Mouse (Mus musculus): ENCODE results near the gene Bcl6. TPM values are rescaled to one million over a fixed set of nuclear protein-coding genes. Genes with fewer than 3 reads are reported as not detected.

Bcl6 gene
- polyA plus RNA-seq (2015; fragmentation: Nextera tagmentation; extraction: Ambion mirVana), result 1.2 and 1.5 TPM in 2 replicates

DNA sequence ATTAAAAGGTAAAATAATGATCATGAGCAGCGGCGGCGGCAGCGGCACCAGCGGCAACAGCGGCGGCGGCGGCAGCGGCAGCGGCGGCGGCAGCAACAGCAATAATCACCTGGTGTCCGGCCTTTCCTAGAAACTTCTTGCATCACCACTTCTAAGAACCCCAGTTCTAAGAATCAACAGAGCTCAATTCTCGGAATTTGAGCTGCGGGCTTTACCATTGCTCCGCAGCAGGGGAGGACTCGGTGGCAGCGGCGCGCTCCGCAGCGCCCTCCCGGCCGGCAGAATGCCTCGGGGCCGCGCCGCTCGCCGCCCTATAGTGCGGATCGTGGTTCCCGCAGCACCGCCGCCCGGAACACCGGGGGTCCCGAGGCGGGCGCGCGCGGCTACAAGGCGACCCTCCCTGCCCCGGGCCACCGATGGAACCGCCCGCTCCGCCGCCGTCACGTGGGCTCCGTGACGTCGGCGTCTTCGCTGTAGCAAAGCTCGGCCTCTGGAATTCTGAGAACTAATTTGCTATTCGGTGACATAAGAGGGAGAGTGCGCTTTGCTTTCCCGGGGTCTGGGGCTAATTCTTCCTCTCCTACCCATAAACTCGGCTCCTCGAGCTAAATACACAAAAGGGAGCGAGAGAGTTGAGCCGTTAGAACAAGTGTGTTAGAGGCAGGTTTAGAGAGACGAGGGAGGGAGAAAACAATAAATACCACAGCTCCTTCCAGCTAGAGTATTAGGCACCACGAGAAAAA lies at the start of gene Bcl6, which contains the start of gene Gm37419:
TSS of gene Bcl6 (minus strand) at position 387 of the 743 bp plus-strand sequence.
TSS of gene Gm37419 (plus strand) at position 17 of the 743 bp plus-strand sequence.
- Histone ChIP-seq H3K4me3 (peak within 1 kb of the TSS; percentile 75), H3K4me1 (peaks cover 55% of the 10 kb centered on the region), H3K27me3 (peaks cover 2% of the 10 kb centered on the region; the same call in 1 of the 2 replicates), H3K27ac (peak within 1 kb of the TSS; percentile 96), H3K9ac (peak within 1 kb of the TSS; percentile 89), H3K4me2 (replicated peaks) (peak within 1 kb of the TSS; percentile 95), H3K36me3 (no peaks in the 10 kb centered on the region), H3K9me3 (no peaks in the 10 kb centered on the region)
- under 1% methylated on average over 68 of the region's 68 CpGs for WGBS
- peak; percentile 86 for ATAC-seq (ENCODE audit: low FRiP score, low read depth)

DNA sequence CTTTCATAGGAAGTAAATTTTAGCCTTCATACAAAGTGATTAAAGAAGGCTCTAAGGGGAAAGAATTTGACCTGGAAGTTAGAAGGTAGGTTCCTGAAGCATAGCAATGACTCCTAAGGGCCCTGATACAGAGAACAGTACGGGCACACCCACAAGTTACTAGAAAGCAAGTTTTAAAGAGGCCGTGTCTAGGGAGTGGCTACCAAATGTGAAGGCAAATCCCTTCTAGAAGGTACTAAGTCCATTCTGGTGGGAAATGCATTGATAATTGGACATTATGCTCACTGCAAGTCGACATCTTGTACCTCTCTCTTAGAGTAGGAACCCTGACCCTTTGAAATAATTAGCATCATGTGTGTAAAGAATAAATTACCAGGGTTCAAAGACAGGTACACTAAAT lies 47.7 kb upstream of the Bcl6 start:
- WGBS, result 80% methylated on average over 3 of the region's 3 CpGs
- no peak overlapping the region for H3K4me2 ChIP-seq (replicated peaks)
- H3K9ac ChIP-seq, result no peak overlapping the region
- H3K4me3 ChIP-seq, result no peak overlapping the region
- H3K27me3 ChIP-seq, result no peaks in the 10 kb centered on the region
- no peaks in the 10 kb centered on the region for H3K4me1 ChIP-seq
- no peak overlapping the region for H3K27ac ChIP-seq
- 0 out of 2 replicates have a peak, but pooled peaks cover 8% of the 10 kb centered on the region for H3K9me3 ChIP-seq
- no peak for ATAC-seq (ENCODE audit: low FRiP score, low read depth)
- H3K36me3 ChIP-seq, result no peaks in the 10 kb centered on the region

- Histone ChIP-seq H3K4me3 (no peak overlapping the region), H3K27ac (no peak overlapping the region), H3K27me3 (no peaks in the 10 kb centered on the region), H3K9me3 (0 out of 2 replicates have a peak, but pooled peaks cover 8% of the 10 kb centered on the region), H3K4me2 (replicated peaks) (no peak overlapping the region), H3K36me3 (no peaks in the 10 kb centered on the region), H3K9ac (no peak overlapping the region), H3K4me1 (no peaks in the 10 kb centered on the region)
- ATAC-seq (ENCODE audit: low FRiP score, low read depth), result no peak
Measured at GRCm38 (mm10) chr16:24035767-24036166, 47.1 kb upstream of the Bcl6 start.

GRCm38 (mm10) chr16:24034450-24034849 lies 45.8 kb upstream of the Bcl6 start:
- no peaks in the 10 kb centered on the region for H3K36me3 ChIP-seq
- H3K4me1 ChIP-seq, result no peaks in the 10 kb centered on the region
- H3K4me3 ChIP-seq, result no peak overlapping the region
- no peak for ATAC-seq (ENCODE audit: low FRiP score, low read depth)
- no peak overlapping the region for H3K27ac ChIP-seq
- H3K4me2 ChIP-seq (replicated peaks), result no peak overlapping the region
- no peak overlapping the region for H3K9ac ChIP-seq
- no peaks in the 10 kb centered on the region for H3K27me3 ChIP-seq
- H3K9me3 ChIP-seq, result 0 out of 2 replicates have a peak, but pooled peaks cover 8% of the 10 kb centered on the region
- 54% methylated on average over 2 of the region's 2 CpGs for WGBS

DNA sequence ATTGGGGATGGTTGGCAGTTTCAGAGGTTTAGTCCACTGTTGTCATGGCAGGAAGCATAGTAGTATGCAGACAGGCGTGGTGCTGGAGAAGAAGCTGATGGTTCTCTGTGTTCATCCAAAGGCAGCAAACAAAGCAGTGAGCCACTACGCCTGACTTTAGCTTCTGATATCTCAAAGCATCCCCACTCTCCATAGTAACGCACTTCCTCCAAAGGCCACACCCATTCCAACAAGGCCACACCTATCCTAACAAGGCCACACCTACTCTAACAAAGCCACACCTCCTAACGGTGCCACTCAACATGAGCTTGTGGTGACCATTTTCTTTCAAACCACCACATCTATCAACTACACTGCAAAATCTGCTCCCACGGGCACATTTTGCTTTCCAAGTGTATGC lies 44.6 kb upstream of the Bcl6 start:
- ATAC-seq (ENCODE audit: low FRiP score, low read depth), result no peak
- Histone ChIP-seq H3K27me3 (no peaks in the 10 kb centered on the region), H3K27ac (no peak overlapping the region), H3K4me3 (no peak overlapping the region), H3K4me2 (replicated peaks) (no peak overlapping the region), H3K9ac (no peak overlapping the region), H3K36me3 (no peaks in the 10 kb centered on the region), H3K4me1 (no peaks in the 10 kb centered on the region), H3K9me3 (0 out of 2 replicates have a peak, but pooled peaks cover 8% of the 10 kb centered on the region)
- 92% methylated on average over 5 of the region's 5 CpGs for WGBS

- H3K9me3 ChIP-seq, result no peaks in the 10 kb centered on the region
- H3K27me3 ChIP-seq, result no peaks in the 10 kb centered on the region
- 61% methylated on average over 2 of the region's 2 CpGs for WGBS
- H3K4me1 ChIP-seq, result no peaks in the 10 kb centered on the region
- no peak overlapping the region for H3K9ac ChIP-seq
- ATAC-seq (ENCODE audit: low FRiP score, low read depth), result no peak
- H3K36me3 ChIP-seq, result no peaks in the 10 kb centered on the region
- no peak overlapping the region for H3K4me2 ChIP-seq (replicated peaks)
- no peak overlapping the region for H3K4me3 ChIP-seq
- no peak overlapping the region for H3K27ac ChIP-seq
Measured at GRCm38 (mm10) chr16:24029965-24030672, 41.5 kb upstream of the Bcl6 start.

DNA sequence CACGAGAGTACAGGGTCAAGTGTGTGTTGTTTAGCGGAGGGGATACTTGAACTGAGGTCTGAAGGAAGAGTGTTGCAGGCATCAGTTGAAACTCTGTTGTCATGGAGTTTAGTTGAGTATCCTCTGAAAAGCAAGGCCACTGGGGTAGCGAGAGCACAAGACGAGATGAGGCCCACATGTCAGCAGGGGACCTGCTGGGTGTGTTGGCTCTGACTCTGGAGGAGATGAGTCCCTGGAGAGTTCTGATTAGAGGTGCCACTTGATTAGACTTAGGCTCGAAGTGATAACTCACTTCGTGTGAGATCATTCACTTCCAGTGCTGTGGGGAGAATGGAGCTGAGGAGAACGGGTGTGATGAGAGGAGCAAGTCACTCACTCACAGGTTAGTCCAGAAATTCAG lies 36.8 kb upstream of the Bcl6 start:
- H3K27me3 ChIP-seq, result no peaks in the 10 kb centered on the region
- no peak overlapping the region for H3K4me2 ChIP-seq (replicated peaks)
- H3K4me1 ChIP-seq, result no peaks in the 10 kb centered on the region
- 58% methylated on average over 7 of the region's 7 CpGs for WGBS
- no peak overlapping the region for H3K9ac ChIP-seq
- H3K9me3 ChIP-seq, result no peaks in the 10 kb centered on the region
- H3K4me3 ChIP-seq, result no peak overlapping the region
- ATAC-seq (ENCODE audit: low FRiP score, low read depth), result no peak
- H3K27ac ChIP-seq, result no peak overlapping the region
- H3K36me3 ChIP-seq, result no peaks in the 10 kb centered on the region

- H3K9ac ChIP-seq, result no peak overlapping the region
- no peak for ATAC-seq (ENCODE audit: low FRiP score, low read depth)
- no peak overlapping the region for H3K4me3 ChIP-seq
- no peaks in the 10 kb centered on the region for H3K4me1 ChIP-seq
- no peaks in the 10 kb centered on the region for H3K9me3 ChIP-seq
- no peaks in the 10 kb centered on the region for H3K27me3 ChIP-seq
- no peaks in the 10 kb centered on the region for H3K36me3 ChIP-seq
- no peak overlapping the region for H3K4me2 ChIP-seq (replicated peaks)
- 81% methylated on average over 4 of the region's 4 CpGs for WGBS
- H3K27ac ChIP-seq, result no peak overlapping the region
Measured at GRCm38 (mm10) chr16:24022605-24023004, 34.0 kb upstream of the Bcl6 start.

GRCm38 (mm10) chr16:24021722-24022121 lies 33.1 kb upstream of the Bcl6 start:
- 38% methylated on average over 1 of the region's 1 CpGs for WGBS
- no peak overlapping the region for H3K9ac ChIP-seq
- no peak overlapping the region for H3K27ac ChIP-seq
- no peaks in the 10 kb centered on the region for H3K9me3 ChIP-seq
- H3K4me3 ChIP-seq, result no peak overlapping the region
- no peak overlapping the region for H3K4me2 ChIP-seq (replicated peaks)
- H3K27me3 ChIP-seq, result no peaks in the 10 kb centered on the region
- no peaks in the 10 kb centered on the region for H3K4me1 ChIP-seq
- H3K36me3 ChIP-seq, result no peaks in the 10 kb centered on the region
- no peak for ATAC-seq (ENCODE audit: low FRiP score, low read depth)

GRCm38 (mm10) chr16:24016742-24017141 lies 28.1 kb upstream of the Bcl6 start:
- Histone ChIP-seq H3K4me2 (replicated peaks) (no peak overlapping the region), H3K27ac (no peak overlapping the region), H3K4me1 (no peaks in the 10 kb centered on the region), H3K4me3 (no peak overlapping the region), H3K9ac (no peak overlapping the region), H3K9me3 (no peaks in the 10 kb centered on the region), H3K27me3 (no peaks in the 10 kb centered on the region), H3K36me3 (no peaks in the 10 kb centered on the region)
- no peak for ATAC-seq (ENCODE audit: low FRiP score, low read depth)
- WGBS, result 46% methylated on average over 5 of the region's 5 CpGs

GRCm38 (mm10) chr16:24016273-24016672 lies 27.6 kb upstream of the Bcl6 start:
- H3K4me3 ChIP-seq, result no peak overlapping the region
- no peak overlapping the region for H3K4me2 ChIP-seq (replicated peaks)
- no peaks in the 10 kb centered on the region for H3K4me1 ChIP-seq
- 56% methylated on average over 6 of the region's 6 CpGs for WGBS
- no peaks in the 10 kb centered on the region for H3K36me3 ChIP-seq
- H3K27ac ChIP-seq, result no peak overlapping the region
- ATAC-seq (ENCODE audit: low FRiP score, low read depth), result no peak
- no peaks in the 10 kb centered on the region for H3K27me3 ChIP-seq
- no peak overlapping the region for H3K9ac ChIP-seq
- no peaks in the 10 kb centered on the region for H3K9me3 ChIP-seq

DNA sequence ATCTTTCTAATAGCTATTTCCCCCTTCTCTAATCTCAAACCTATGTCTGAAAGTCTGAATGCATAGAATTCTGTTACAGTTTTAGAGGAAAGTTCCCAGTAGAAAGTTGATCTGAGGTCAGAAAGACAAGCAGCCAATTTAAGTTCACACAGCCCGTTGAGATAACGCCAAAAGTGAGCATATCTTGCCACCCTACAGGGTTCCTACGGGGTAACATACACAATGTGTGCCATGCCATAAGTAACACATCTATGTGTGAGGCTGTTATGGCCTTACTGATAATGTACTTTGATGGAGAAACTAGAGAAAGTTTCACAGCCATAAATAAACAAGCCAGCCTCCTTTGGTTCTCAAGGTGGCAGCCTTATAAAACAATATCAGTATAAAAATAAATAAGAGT lies 25.7 kb upstream of the Bcl6 start:
- 85% methylated on average over 3 of the region's 3 CpGs for WGBS
- no peak overlapping the region for H3K9ac ChIP-seq
- no peak for ATAC-seq (ENCODE audit: low FRiP score, low read depth)

More for the DNA sequence above, 25.7 kb upstream of the Bcl6 start:
- H3K4me3 ChIP-seq, result no peak overlapping the region
- H3K4me1 ChIP-seq, result no peaks in the 10 kb centered on the region
- no peak overlapping the region for H3K27ac ChIP-seq
- no peaks in the 10 kb centered on the region for H3K9me3 ChIP-seq
- H3K36me3 ChIP-seq, result no peaks in the 10 kb centered on the region
- no peak overlapping the region for H3K4me2 ChIP-seq (replicated peaks)
- no peaks in the 10 kb centered on the region for H3K27me3 ChIP-seq
